Mouse (Mus musculus) forebrain, postnatal 0 days (tissue): ENCODE measurements around the gene Glyctk. TPM values are rescaled to one million over a fixed set of nuclear protein-coding genes. Genes with fewer than 3 reads are reported as not detected.

Source experiments
- ATAC-seq: fragments of 200-750 bp; cut with Nextera tagmentation; 2 replicates; pipeline ENCODE4 v1.8.0; 2017; ENCODE audit warnings: mild to moderate bottlenecking, moderate library complexity
- DNase-seq: peaks from one replicate; pipeline ENCODE4 v3.0.0-alpha.2; 2015
- H3K27ac ChIP-seq: fragments of 300-500 bp; sonication (generic); 2 replicates; pipeline ENCODE4 v1.5.1; 2014; ENCODE audit warnings: low read depth, mild to moderate bottlenecking, antibody characterized with exemption, low read length, moderate library complexity, mixed read lengths
- H3K27me3 ChIP-seq: fragments of 300-500 bp; sonication (generic); 2 replicates; pipeline ENCODE4 v1.6.1; 2014; ENCODE audit warnings: mild to moderate bottlenecking, low read length, mixed read lengths; ENCODE audit not compliant: insufficient read depth
- H3K36me3 ChIP-seq: fragments of 300-500 bp; sonication (generic); 2 replicates; pipeline ENCODE4 v1.6.1; 2014; ENCODE audit warnings: mild to moderate bottlenecking, moderate library complexity; ENCODE audit not compliant: insufficient read depth
- H3K4me1 ChIP-seq: fragments of 300-500 bp; sonication (generic); 2 replicates; pipeline ENCODE4 v1.6.1; 2014; ENCODE audit warnings: antibody characterized with exemption; ENCODE audit not compliant: insufficient read depth
- H3K4me2 ChIP-seq: fragments of 300-500 bp; sonication (generic); 2 replicates; pipeline ENCODE4 v1.6.1; 2014; ENCODE audit warnings: low read depth, mild to moderate bottlenecking, moderate library complexity
- H3K4me3 ChIP-seq: fragments of 300-500 bp; sonication (generic); 2 replicates; pipeline ENCODE4 v1.5.1; 2014; ENCODE audit warnings: low read depth, low read length, mixed read lengths
- H3K9ac ChIP-seq: fragments of 300-500 bp; sonication (generic); 2 replicates; pipeline ENCODE4 v1.6.1; 2014; ENCODE audit warnings: mild to moderate bottlenecking
- H3K9me3 ChIP-seq: fragments of 300-500 bp; sonication (generic); 2 replicates; pipeline ENCODE4 v1.6.1; 2016; ENCODE audit warnings: low read length
- CTCF ChIP-seq: sonication (generic); IDR thresholded peaks from 2 replicates; pipeline ENCODE4 v1.5.1; 2016; ENCODE audit warnings: antibody characterized with exemption, control low read depth, low read depth
- WGBS: fragments of 180-500 bp; shearing (Covaris S2); extraction: QIAGEN DNeasy Blood & Tissue Kit; methylation state at CpG from one replicate; pipeline ENCODE4 v1.1.7; 2014; 5-methylcytosine and 5-hydroxymethylcytosine counted together
- polyA plus RNA-seq: library from polyadenylated mRNA; unstranded; fragments of >200 nt; fragmentation: Nextera tagmentation; extraction: Ambion mirVana; gene quantifications from 2 replicates; pipeline ENCODE4 v1.2.1, GENCODE M21; 2015
- total RNA-seq: library from RNA; depleted of rRNA; stranded (reverse); fragments of >200 nt; gene quantifications from 2 replicates; pipeline ENCODE4 v1.2.3, GENCODE M21; 2014; rRNA removed

Glyctk gene
- total RNA-seq (2.0 and 3.0 TPM in 2 replicates), polyA plus RNA-seq (1.1 TPM in 2 replicates)

DNA sequence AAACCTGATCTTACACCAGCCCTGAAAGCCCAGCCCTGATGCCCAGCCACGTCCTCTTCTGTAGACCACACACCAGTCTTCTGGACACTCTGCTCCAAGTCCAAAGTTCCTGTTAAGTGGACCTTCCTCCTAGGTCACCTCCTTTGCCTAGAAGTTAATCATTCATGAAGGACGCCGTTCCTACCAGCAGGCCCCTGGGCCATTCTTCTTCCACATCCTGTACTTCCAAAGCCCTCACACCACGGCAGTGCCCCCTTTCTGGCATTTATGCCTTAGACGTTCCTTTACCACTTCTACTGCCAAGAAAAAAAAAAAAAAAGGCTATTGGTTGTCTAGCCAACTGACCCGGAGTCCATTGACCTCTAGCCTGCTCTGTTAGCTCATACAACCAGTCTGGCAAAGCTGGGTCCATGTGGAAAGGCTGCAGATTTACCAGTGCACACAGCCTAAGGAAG lies at the start of gene Glyctk:
Gene Glyctk, minus strand, starts transcription at position 102 of the 455 bp plus-strand sequence.
- DNase-seq (no peak), ATAC-seq (no peak)
- H3K9ac ChIP-seq, result no peak within 1 kb of the TSS
- no peak within 1 kb of the TSS for H3K4me3 ChIP-seq
- H3K9me3 ChIP-seq, result no peaks in the 10 kb centered on the region
- no peak for TF ChIP-seq CTCF
- WGBS, result 76% methylated on average over 6 of the region's 6 CpGs
- no peaks in the 10 kb centered on the region; the same call in 1 of the 2 replicates for H3K27me3 ChIP-seq
- no peak within 1 kb of the TSS for H3K4me2 ChIP-seq
- H3K27ac ChIP-seq, result no peak within 1 kb of the TSS
- peaks cover 7% of the 10 kb centered on the region; the same call in 1 of the 2 replicates for H3K4me1 ChIP-seq
- H3K36me3 ChIP-seq, result no peaks in the 10 kb centered on the region

DNA sequence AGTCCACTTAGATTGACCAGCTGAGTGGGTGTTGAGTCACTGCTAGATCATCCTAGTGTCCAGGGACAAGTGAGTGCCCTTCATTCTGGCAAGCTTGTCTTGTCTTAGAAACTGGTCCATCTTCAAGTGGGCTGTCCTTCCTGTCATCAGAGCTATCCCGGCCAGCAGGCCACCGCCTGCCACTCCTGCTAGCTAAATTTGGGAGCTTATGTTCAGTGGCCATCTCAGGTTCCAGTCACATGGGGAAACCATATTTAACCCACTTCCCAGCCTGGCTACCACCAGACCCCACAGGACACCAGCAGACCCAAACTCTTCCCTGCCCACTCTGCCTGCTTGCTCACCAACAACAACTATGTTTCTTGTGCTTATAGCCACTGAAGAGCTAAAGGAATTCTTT lies 48.6 kb upstream of the Glyctk start:
- H3K4me3 ChIP-seq, result no peak overlapping the region
- H3K27me3 ChIP-seq, result no peaks in the 10 kb centered on the region
- no peak for DNase-seq
- no peak overlapping the region for H3K4me2 ChIP-seq
- H3K36me3 ChIP-seq, result peaks cover 13% of the 10 kb centered on the region; the same call in 1 of the 2 replicates
- H3K27ac ChIP-seq, result no peak overlapping the region
- 0 out of 2 replicates have a peak, but pooled peaks cover 5% of the 10 kb centered on the region for H3K4me1 ChIP-seq
- H3K9me3 ChIP-seq, result no peaks in the 10 kb centered on the region
- WGBS, result 93% methylated on average over 2 of the region's 2 CpGs
- TF ChIP-seq CTCF, result no peak
- no peak for ATAC-seq
- no peak overlapping the region for H3K9ac ChIP-seq

DNA sequence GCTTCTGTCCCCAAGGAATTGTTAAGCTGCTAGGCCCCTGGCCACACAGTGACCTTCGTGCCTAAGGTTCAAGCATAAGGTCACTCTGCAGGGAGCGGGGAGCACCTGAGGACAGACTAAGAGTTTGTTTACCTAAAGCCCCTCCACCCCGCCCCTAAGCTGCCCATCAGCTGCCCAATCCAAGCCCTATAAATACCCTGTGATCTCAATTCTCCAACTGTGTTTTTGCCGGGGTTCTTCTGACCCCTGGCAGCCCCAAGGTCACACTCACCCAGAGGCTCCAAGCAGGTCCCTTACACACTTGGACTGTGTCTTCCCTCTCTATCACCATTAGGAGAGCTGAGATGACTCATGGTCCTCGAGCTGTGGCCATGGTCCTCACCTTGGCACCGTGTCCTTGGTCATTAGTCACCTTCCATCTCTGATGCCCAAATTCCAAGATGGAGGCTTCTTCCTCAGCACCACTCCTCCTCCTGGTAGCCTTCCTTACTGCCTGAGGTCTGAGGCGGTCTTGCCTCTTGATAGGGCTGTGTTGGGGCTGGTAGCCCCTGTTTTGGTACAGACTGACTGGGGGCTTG lies 47.9 kb upstream of the Glyctk start:
- H3K9ac ChIP-seq, result no peak overlapping the region
- WGBS, result 87% methylated on average over 7 of the region's 7 CpGs
- no peak for TF ChIP-seq CTCF
- H3K27ac ChIP-seq, result no peak overlapping the region
- no peaks in the 10 kb centered on the region for H3K27me3 ChIP-seq
- ATAC-seq, result no peak
- DNase-seq, result no peak
- no peaks in the 10 kb centered on the region for H3K9me3 ChIP-seq
- H3K4me3 ChIP-seq, result no peak overlapping the region
- H3K36me3 ChIP-seq, result peaks cover 13% of the 10 kb centered on the region; the same call in 1 of the 2 replicates
- H3K4me1 ChIP-seq, result 0 out of 2 replicates have a peak, but pooled peaks cover 5% of the 10 kb centered on the region
- H3K4me2 ChIP-seq, result no peak overlapping the region

- Histone ChIP-seq H3K9ac (peak overlapping the region; percentile 1; the same call in 1 of the 2 replicates), H3K27me3 (no peaks in the 10 kb centered on the region), H3K36me3 (peaks cover 9% of the 10 kb centered on the region; the same call in 1 of the 2 replicates), H3K9me3 (no peaks in the 10 kb centered on the region), H3K4me3 (peak overlapping the region; percentile 68; the same call in 1 of the 2 replicates), H3K27ac (no peak overlapping the region), H3K4me1 (0 out of 2 replicates have a peak, but pooled peaks cover 5% of the 10 kb centered on the region), H3K4me2 (peak overlapping the region; percentile 61)
- ATAC-seq, result no peak
- no peak for DNase-seq
- no peak for TF ChIP-seq CTCF
- WGBS, result 74% methylated on average over 7 of the region's 7 CpGs
These were observed 46.3 kb upstream of the Glyctk start for GRCm38 (mm10) chr9:106203990-106204851.

DNA sequence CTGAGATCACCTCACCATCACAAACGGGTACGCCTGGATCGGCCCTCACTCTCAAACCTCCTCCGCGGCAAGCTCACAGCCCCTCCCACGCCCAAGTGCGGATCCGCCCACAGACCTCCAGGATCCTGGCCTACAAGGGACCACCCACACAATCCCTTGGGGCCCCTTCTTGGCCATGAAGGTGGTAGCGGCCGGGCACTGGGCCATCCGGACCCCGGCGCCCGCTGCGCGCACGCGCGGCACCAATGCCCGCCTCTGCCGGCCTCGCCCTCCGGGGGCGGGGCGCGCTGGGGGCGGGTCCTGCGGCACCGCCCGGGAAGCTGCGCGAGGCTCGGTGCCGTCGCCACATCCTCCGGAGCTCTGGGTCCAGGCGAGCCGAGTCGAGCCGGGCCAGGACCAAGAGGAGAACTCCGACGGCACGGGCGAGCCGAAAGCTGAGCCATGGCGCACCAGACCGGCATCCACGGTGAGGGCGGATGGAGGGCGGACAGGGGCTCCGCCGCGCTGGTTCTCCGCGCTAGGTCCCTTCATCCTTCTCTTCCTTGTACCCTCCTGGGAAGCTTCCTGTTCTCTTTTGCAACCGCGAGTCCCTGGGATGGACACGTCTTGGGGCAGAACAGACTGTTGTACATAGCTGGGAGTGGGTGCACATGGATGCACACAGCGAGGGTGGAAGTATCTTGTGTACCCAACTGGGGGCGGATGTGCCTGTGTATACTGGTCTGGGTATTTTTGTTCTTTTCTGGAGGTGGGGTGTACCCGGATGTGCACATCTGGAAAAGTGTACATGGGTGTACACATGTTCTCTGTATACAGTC lies 45.1 kb upstream of the Glyctk start, which contains the start of gene Twf2:
Gene Twf2, plus strand, starts transcription at position 290 of the 818 bp plus-strand sequence.
- no peak for TF ChIP-seq CTCF
- ATAC-seq (peak; percentile 92), DNase-seq (peak; percentile 92)
- WGBS, result 3% methylated on average over 50 of the region's 61 CpGs
- no peaks in the 10 kb centered on the region for H3K9me3 ChIP-seq
- no peaks in the 10 kb centered on the region for H3K27me3 ChIP-seq
- H3K4me1 ChIP-seq, result 0 out of 2 replicates have a peak, but pooled peaks cover 5% of the 10 kb centered on the region
- H3K36me3 ChIP-seq, result 0 out of 2 replicates have a peak, but pooled peaks cover 3% of the 10 kb centered on the region
- peak within 1 kb of the TSS; percentile 61 for H3K4me2 ChIP-seq
- H3K4me3 ChIP-seq, result peak within 1 kb of the TSS; percentile 68
- H3K27ac ChIP-seq, result peak within 1 kb of the TSS; percentile 69
- peak within 1 kb of the TSS; percentile 80 for H3K9ac ChIP-seq

DNA sequence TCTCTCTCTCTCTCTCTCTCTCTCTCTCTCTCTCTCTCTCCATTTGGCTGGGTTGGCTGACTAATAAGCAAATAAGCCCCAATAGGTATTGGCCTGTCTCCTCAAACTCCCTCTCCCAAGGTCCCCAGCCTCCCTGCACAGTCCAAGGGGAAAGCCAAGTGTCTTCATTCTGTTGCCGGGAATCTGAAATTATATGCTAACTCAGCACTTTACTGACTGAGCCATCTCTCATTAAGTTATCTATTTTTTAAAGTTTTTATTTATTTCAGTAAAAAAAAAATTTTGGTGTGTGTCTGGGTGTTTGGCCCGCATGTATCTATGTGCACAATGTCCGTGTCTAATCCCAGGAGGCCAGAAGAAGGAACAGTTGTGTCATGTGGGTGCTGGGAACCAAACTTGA lies 44.0 kb upstream of the Glyctk start:
- WGBS, result 90% methylated on average over 3 of the region's 3 CpGs
- H3K9ac ChIP-seq, result no peak overlapping the region
- DNase-seq (no peak), ATAC-seq (no peak)
- H3K36me3 ChIP-seq, result no peaks in the 10 kb centered on the region
- H3K9me3 ChIP-seq, result no peaks in the 10 kb centered on the region
- no peak overlapping the region for H3K27ac ChIP-seq
- no peak for TF ChIP-seq CTCF
- peak overlapping the region; percentile 68; the same call in 1 of the 2 replicates for H3K4me3 ChIP-seq
- no peak overlapping the region; the same call in 1 of the 2 replicates for H3K4me2 ChIP-seq
- H3K27me3 ChIP-seq, result no peaks in the 10 kb centered on the region
- 0 out of 2 replicates have a peak, but pooled peaks cover 5% of the 10 kb centered on the region for H3K4me1 ChIP-seq
